Mouse (Mus musculus) liver, adult (tissue): ENCODE results near the gene Mta3.

ENCODE experiments used
- GATA4 ChIP-seq: IDR thresholded peaks from 2 replicates; pipeline ENCODE4 v1.6.1; 2014; ENCODE audit warnings: mild to moderate bottlenecking, low read length; ENCODE audit not compliant: insufficient replicate concordance

Mta3 gene

DNA sequence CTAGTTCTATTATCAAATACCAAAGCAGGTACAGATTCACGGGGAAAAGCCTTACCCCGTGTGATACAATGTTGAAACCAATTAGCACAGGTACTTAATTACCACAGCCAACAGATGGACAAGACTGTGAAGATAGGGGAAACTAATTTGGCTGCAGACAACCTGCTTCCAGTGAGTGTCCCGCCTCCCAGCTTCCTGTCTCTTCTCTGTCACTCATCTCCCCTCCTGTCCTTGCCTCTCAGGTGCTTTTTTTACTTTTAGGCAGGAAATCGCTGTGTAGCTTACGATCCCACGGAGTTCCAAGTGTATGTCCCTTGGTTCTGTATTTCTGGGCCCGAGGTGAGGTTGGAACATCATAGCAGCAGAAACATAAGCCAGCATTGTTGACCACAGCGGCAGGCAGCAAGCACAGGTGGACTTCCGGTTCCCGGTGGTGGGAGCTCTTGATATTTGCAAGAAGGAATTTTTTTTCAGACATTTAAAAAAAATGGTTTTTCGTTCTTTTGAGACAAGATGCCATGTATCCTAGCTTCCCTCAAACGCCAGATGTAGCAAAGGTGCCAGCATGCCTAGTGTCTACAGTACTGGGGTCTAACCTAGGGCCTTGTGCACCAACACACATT is 102.6 kb downstream of the Mta3 start:
- TF ChIP-seq GATA4: no peak

DNA sequence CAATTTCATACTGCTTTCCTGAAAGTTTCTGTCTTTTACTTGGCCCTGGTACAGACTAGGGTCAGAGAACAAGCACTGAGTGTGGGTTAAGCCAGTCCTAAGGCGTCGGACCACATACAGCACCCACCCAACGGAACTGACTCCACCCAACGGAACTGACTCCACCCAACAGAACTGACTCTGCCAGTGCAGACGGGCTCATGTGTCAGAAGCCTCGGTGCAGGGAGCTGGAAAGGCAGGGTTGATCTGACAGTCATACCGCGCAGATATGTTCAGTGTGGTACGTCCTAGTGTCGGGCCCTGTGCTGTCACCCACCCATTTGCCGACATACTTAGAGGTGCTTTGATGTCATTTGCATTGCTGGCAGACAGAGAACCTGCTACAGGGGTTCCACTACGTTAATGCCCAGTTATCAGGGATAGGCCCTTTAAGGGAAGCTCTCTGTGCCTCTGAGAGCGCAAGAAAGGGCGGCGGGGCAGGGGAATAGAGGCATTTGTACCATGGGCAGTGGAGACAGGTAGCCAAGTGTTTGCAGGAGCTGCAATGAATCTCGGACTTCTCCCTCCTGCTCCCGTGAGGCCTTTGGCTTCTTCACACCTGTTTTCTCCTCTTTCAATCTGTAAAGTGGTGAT is 103.3 kb downstream of the Mta3 start:
- TF ChIP-seq GATA4: no peak

- TF ChIP-seq GATA4: no peak
Observed at GRCm38 (mm10) chr17:83810285-83810684, 104.3 kb downstream of the Mta3 start.

DNA sequence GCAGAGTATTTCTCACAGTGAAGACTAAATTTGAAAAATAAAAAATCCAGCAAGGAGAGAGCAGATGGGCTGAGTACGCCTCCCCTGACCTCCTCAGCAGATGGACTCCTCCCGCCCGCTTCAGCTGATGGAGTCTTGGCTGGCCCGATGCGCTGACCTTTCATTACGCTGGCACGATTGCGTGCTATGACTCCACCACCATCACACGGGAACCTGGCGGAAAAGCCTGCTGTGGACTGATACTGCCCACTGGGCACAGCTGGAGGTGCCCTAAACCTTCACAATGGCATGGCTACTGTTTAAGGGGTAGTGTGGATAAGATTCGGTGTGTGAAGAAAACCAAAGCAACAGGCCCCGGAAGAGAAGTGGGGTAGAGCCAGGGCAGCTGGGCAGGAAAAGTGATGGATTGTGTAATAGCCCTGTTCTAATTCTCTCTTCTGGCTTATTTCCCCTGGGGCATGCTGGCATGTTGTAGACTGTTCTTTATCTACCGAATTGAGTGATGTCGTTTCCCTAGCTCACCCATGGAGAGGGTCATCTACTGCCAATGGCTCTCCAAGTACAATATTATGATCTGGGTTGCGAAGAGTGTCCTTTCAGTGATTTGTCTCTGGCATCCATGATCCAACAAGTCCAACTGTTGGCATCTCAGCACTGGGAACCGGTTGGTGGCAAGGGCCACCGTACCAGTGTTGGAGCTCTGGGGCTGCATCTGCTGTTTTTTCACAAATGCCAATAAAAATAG is 106.4 kb downstream of the Mta3 start:
- TF ChIP-seq GATA4: no peak

DNA sequence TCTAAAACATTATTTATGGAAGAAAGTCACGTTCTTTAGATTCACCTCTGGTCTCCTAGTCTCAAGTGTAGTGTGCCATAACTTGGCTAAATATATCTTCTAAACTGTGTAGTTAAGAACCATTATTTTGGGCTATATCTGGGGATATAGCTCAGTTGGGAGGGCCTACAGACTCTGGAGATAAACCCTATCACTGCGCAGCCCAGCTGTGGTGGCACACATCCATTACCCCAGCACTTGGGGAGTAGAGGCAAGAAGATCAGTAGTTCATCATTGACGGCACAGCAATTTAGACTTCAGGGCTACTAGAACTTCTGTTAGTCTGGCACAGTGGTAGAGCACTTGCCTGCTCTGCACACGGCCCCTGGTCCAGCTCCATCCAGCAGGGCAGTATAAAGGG is 107.1 kb downstream of the Mta3 start:
- TF ChIP-seq GATA4: no peak

- TF ChIP-seq GATA4: no peak
Observed at GRCm38 (mm10) chr17:83816996-83817395, 111.0 kb downstream of the Mta3 start.

DNA sequence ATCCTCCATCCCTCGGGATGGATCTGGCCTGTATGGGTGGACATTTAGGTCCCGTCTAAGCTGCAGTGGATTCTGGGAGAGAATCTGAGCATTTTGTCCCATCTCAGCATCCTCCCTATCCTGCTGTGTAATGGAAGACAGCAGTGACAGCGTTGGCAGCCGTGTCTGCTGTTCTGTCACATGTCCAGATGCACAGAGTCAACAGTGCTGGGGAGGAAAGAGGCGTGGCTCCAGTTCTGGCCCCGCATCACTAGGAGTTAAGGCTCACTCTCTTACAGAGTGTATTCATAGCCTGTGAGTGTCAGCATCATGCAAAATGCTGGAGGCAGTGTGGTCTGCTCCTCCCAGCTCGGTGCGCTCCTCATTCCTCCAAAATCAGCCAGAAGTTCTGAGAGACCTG is 113.5 kb downstream of the Mta3 start:
- no peak for TF ChIP-seq GATA4

DNA sequence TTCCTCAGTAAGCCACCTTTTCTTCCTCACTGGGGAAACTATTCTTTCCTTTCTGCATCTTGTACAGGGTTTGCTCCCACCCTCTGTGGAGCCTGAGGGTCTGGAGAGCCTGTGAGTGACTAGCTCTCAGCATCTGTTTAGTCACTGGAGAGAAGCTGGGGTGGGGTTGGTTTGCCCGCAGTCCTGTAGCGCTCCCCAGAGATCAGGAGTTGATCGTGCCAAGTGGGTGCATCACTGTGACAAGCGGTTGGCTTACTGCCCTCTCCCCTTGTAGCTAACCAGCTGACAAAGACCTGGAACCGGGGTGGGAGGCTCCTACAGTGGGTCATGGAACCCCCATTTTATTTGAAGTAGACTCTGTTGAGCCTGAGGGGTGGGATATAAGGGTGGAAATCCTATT is 114.7 kb downstream of the Mta3 start:
- no peak for TF ChIP-seq GATA4

- TF ChIP-seq GATA4: no peak
Observed at GRCm38 (mm10) chr17:83821876-83822275, 115.9 kb downstream of the Mta3 start.

GRCm38 (mm10) chr17:83823835-83824234 is 117.9 kb downstream of the Mta3 start:
- no peak for TF ChIP-seq GATA4

DNA sequence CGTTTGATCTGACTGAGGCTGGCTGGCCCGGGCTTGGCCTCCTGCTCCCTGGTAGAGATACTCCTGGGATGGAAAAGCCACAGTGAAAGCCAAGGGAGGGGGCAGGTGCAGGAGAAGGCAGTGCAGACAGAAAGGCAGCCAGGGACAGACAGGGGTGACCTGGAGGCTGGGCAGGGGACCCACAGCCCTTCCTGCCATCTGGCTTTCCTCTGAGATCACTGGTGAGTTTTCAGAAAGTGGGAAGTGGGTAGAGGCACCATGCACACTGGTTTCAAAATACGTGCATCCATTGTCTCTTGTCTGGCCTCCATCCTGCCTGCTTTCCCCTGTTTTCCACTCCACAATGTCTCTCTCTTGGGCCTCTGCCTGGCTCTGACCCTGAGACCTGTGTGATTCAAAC is 123.4 kb downstream of the Mta3 start:
- no peak for TF ChIP-seq GATA4

DNA sequence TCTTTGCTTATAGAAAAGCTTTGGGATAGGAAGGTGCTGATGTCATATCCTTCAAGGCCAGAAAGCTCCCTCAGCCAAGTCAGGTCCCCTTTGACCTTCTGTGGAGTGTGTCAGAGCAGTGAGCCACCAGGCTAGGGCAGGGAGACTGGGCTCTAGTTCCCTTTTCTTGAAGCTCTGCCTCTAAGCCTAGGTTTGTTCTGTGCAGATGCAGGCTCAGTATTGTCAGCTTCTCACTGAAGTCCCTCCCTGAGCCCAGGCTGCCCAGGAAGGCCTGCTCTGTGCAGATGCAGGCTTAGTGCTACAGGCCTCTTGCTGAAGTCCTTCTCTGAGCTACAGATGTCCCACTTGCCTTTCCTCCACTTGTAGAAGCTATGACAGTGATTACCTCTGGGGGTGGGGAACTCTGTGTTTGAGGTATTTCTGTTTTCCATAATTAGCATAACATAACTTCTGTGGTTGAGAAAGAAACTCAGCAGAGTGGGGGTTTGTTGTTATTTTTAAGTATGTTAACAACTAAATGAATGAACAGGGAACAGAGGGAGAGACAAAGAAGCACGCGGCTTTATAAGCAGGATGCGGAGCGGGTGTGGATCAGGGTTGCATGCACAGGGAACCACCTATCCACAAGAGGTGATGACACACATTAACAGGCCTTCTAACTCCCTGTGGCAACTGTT is 124.8 kb downstream of the Mta3 start:
- TF ChIP-seq GATA4: no peak

- no peak for TF ChIP-seq GATA4
Observed at GRCm38 (mm10) chr17:83834120-83834519, 128.2 kb downstream of the Mta3 start.

GRCm38 (mm10) chr17:83836048-83836447 is 130.1 kb downstream of the Mta3 start:
- TF ChIP-seq GATA4: no peak; the same call in 1 of the 2 replicates

GRCm38 (mm10) chr17:83837659-83838190 is 131.8 kb downstream of the Mta3 start:
- no peak for TF ChIP-seq GATA4
